Mouse (Mus musculus) gastrocnemius, adult 2 months (tissue): ENCODE data around the gene Gm42906. TPM values are rescaled to one million over a fixed set of nuclear protein-coding genes. Genes with fewer than 3 reads are reported as not detected.
A peak's percentile ranks its signal among the peaks of the same experiment; 100 is the strongest.

Experiments
- DNase-seq: peaks from one replicate; pipeline ENCODE4 v3.0.0; 2022
- H3K27ac ChIP-seq: fragments of 200-600 bp; 2 replicates; pipeline ENCODE4 v1.8.1; 2022; ENCODE audit warnings: mild to moderate bottlenecking
- H3K4me3 ChIP-seq: fragments of 200-600 bp; 2 replicates; pipeline ENCODE4 v1.8.1; 2022; ENCODE audit warnings: mild to moderate bottlenecking, moderate library complexity
- CTCF ChIP-seq: fragments of 200-600 bp; IDR thresholded peaks from 2 replicates; pipeline ENCODE4 v1.8.1; 2022; ENCODE audit warnings: antibody characterized with exemption, mild to moderate bottlenecking, moderate library complexity
- intact Hi-C: fragments of 180-260 bp; cut with DNase I; formaldehyde crosslinking; loops from one replicate; pipeline ENCODE4 v1.15.1; 2025
- total RNA-seq, 2 experiments: library from RNA; stranded (reverse); gene quantifications; 2 replicates each; pipeline ENCODE4 v1.2.3; 2021

Gm42906 gene
- total RNA-seq, 2 experiments from 2014 or later, result 1.1 to 1.3 TPM

DNA sequence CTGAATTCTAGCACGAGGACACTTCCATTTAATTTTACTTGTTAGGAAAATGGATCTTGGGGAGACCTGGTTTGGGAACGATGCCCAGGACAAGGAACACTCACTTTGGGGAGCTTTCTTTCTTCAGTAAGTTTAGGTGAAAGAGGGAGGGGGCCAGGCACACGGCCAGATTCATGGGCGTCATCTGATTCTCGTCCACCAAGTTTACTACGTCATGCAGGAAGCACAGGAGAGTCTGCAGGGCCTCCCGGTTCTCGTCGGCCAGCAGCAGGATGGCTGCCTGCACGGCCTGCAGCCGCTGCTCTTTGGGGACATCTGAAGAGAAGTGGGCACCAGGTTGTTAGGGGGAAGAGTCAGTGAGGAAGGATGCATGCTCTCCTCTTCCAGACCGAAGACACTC is 380.5 kb downstream of the Gm42906 start:
- peak; percentile 36 for DNase-seq
- intact Hi-C loops, result loop anchor here (10.0 kb wide), 1 partner anchor 287 kb away; no protein-coding TSS in a partner anchor
- peak overlapping the region; percentile 72 for H3K27ac ChIP-seq
- TF ChIP-seq CTCF, result no peak
- peak overlapping the region; percentile 30; the same call in 1 of the 2 replicates for H3K4me3 ChIP-seq

DNA sequence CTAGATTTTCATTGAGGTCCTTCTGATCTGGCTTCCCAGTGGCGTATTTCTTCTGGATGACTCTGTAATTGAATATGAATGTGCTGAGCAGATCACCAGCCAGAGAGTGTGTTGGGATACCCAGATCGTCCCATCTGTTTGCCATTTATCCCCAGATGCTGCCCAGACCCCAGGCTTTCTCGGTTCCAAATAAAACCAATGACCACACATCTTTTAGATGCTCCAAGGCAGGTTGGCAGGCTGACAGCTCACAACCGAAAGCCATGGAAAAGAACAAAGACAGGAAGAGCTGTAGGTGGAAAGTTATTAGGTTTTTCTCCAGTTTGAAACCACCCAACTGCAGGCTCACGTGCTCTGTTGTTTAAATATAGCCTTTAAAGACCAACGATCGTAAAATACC is 381.0 kb downstream of the Gm42906 start:
- DNase-seq, result peak; percentile 70
- intact Hi-C loops, result loop anchor here (10.0 kb wide), 1 partner anchor 288 kb away; no protein-coding TSS in a partner anchor
- H3K4me3 ChIP-seq, result peak overlapping the region; percentile 30
- peak overlapping the region; percentile 72 for H3K27ac ChIP-seq
- no peak for TF ChIP-seq CTCF

DNA sequence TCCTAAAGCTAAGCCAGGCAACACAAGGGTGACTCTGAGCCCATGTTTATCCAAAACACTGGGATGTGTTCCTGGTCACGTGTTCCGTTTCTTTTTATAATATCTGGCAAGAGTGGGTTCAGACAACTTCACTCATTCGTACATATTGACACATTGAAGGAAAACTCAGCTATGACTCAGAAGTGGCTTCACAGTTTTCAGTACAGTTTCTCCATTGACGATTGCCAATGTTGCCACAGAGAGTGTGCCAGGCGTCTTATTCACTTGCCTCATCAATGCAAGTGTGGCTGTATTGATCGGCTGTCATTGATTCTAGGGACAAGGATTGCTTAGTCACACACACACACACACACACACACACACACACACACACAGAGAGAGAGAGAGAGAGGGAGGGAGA is 381.8 kb downstream of the Gm42906 start:
- H3K4me3 ChIP-seq, result no peak overlapping the region
- TF ChIP-seq CTCF, result no peak
- DNase-seq, result no peak
- H3K27ac ChIP-seq, result 0 out of 2 replicates have a peak overlapping the region, but pooled peaks have one; percentile 5
- intact Hi-C loops, result loop anchor here (10.0 kb wide), 1 partner anchor 289 kb away; no protein-coding TSS in a partner anchor

DNA sequence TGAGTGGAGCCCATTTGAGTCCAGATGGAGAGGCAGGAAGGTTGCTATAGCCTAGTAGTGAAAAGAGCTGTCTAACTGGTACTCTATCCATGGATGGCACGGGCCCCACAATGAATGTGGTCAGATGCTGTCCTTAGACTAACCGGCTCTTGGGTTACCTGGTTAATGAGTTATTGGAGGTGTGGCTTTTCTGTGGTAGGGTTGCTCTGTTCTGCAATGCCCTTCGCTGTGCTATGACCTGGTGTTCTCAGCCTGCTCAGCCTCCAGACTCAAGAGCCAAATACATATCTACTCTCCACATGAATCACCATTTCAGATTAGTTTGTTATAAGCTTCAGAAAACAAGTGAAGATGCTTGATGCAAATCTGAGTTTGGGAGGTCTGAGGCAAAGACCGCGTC is 385.1 kb downstream of the Gm42906 start:
- DNase-seq, result no peak
- intact Hi-C loops, result loop anchor here (10.0 kb wide), 1 partner anchor 292 kb away; no protein-coding TSS in a partner anchor
- TF ChIP-seq CTCF, result no peak
- Histone ChIP-seq H3K4me3 (no peak overlapping the region), H3K27ac (no peak overlapping the region)

DNA sequence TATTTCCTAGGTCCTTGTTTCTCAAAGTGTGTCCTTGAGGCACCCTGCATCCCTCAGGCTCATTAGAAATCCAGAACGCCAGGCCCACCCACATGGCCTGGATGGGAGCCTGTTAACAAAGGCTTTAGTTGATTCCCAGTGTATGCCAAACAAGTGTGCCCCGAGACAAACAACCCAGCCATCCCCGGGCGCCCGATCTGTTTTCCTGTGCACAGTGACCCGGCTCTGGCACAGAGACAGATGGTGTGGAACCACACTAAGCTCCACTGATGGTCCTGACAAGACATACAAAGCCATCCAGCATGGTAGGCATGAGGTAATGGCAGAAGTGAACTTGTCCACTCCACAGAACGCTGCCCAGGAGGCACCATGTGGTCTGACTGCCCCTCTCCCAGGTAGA is 390.1 kb downstream of the Gm42906 start:
- DNase-seq, result no peak
- intact Hi-C loops, result no loop called here
- no peak overlapping the region for H3K27ac ChIP-seq
- TF ChIP-seq CTCF, result no peak
- no peak overlapping the region for H3K4me3 ChIP-seq

DNA sequence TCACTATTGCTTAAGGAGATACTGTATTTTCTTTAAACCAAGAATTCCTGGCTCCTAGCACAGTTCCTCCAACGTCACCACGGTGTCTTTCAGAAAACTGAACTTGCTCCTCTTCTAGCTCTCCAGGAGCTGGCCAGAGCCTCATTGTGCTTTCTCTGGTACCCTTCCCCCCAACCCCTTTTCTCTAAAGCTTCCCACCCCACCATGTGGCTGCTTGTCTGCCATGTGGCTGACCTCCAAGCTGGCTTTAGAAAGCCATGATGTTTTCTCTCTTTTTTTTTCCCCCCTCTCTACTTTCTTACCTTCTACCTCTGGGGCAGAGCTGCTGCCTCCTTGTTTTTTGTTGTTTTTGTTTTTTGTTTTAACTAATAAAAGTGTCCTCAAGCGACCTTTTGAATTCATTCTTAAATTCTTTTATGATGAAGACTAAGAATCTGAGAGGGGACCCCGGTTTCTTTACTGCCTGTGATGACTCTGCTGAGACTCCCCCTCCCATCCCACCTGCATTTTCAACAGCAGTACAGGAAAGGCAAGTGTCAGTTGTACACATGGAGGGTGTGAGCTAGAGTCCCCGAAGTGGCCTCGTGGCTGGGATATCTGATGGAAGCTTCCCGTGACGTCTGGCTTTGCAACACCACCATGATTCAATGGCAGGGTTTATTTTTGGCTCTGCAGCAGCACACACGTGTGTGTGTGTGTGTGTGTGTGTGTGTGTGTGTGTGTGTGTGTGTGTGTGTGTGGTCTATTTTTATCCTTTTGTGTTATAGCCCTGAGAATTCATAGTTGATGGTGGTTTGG is 393.0 kb downstream of the Gm42906 start:
- intact Hi-C loops, result no loop called here
- Histone ChIP-seq H3K4me3 (no peak overlapping the region), H3K27ac (no peak overlapping the region)
- no peak for TF ChIP-seq CTCF
- no peak for DNase-seq

DNA sequence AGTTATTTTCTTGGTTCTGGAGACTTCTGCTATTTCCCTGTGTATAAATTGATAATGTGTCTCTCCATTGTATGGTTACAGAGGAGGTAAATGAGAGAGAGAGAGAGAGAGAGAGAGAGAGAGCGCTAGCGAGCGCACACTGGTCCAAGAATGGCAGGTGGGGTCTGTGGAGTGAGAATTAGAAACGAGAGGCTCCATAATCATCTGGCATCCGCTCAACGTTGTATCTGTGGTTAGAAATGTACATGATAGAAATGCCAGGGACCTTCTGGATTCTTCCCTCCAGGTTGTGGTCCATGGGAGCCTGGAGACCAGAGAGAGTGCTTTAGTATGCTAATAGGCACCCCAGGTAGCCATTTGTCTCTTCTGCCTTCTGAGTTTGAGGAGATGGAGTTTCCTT is 399.1 kb downstream of the Gm42906 start:
- Histone ChIP-seq H3K27ac (no peak overlapping the region), H3K4me3 (no peak overlapping the region)
- intact Hi-C loops, result no loop called here
- no peak for TF ChIP-seq CTCF
- no peak for DNase-seq

DNA sequence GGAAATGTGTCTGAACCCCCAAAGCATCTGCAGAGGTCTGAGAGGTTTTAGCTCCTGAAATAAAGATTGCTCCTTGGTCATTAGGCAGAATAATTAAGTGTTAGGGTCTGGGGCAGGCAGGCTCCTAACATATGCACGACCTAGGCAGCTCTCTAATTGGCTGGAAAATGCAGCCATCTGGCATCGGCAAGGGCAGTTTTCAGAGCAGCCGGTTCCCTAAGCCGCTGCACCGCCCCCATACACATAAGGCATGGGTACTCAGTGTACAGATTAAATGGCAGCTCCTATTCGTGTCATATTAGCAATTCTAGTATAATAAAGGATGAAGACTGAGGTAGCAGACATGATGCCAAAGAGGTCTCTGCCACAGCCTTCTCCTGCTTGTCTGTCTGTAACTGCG is 400.8 kb downstream of the Gm42906 start:
- no peak overlapping the region for H3K4me3 ChIP-seq
- H3K27ac ChIP-seq, result no peak overlapping the region
- DNase-seq, result no peak
- no peak for TF ChIP-seq CTCF
- intact Hi-C loops, result no loop called here

DNA sequence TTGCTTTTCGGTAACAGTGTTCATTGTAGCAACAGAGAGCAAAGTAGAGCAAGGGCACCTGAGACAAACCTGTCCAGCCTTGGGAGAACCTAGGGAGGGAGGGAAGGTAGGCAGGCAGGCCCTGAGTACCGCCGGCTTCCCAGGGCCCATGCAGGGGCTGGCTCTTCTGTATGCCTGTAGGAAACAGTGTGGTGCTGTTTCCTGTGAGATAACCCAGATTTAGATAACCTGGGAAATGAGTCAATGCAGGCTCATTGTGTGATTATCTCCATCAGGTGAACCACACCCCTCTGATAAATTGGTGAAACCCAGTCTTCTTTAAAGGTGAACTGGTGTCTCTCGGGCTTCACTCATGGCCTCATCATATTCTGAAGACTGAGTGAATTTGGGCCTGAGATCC is 401.9 kb downstream of the Gm42906 start:
- Histone ChIP-seq H3K4me3 (no peak overlapping the region), H3K27ac (no peak overlapping the region)
- intact Hi-C loops, result no loop called here
- TF ChIP-seq CTCF, result no peak
- DNase-seq, result no peak

DNA sequence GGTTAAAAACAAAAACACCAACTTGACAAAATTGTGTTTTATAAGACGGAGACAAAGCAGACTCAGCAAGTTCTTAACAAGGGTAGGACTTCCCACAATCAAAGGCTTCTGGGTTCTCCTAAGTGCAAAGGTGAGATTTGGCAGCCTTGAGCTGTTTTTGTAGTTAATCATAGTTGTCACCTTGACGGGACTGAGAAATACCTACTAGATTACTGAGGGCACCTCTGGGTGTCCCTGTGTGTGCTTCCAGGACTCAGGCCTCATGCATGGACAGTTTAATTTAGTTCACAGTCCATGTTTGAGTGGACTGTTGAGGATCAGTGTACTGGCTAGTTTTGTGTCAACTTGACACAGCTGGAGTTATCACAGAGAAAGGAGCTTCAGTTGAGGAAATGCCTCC is 403.5 kb downstream of the Gm42906 start:
- H3K27ac ChIP-seq, result no peak overlapping the region
- intact Hi-C loops, result no loop called here
- no peak overlapping the region for H3K4me3 ChIP-seq
- no peak for TF ChIP-seq CTCF
- DNase-seq, result no peak

DNA sequence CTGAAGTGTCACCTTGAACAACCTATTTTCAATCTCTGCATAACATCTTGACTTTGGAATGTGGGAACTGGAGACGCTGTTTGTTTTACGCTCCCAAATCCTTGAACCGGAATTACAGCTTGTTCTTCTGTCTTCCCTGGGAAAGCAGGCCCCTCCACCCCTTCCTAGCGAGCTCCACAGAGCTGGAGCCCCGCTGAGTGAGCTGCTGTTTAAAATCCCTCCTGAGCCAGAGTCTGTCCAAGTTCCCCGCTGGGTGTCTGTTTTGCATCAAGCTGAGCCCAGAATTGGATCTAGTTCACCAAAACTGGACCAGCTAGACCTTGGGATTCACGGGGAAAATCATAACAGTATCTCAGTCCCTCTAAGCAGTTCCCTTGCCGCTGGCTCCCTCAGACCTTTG is 404.5 kb downstream of the Gm42906 start:
- no peak for TF ChIP-seq CTCF
- intact Hi-C loops, result no loop called here
- Histone ChIP-seq H3K27ac (peak overlapping the region; percentile 21), H3K4me3 (no peak overlapping the region)
- DNase-seq, result peak; percentile 37

DNA sequence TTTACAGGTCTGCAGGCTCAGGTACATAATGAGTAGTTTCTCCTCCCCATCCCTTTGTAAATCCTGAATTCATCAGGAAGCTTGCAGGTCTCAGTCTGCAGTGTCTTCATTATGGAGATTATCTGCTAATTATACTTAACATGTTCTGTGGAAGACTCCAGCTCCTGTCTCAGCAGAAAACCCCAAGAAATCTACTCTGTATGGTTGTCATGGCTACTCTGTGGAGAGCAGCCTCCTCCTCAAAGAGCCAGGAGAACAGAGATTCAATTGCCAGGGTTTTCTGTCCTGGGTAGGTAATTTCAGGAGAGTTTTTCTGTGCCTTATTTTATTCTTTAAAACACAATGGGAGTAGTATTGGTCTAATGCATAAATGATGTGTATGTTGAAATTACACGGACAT is 405.0 kb downstream of the Gm42906 start:
- Histone ChIP-seq H3K4me3 (no peak overlapping the region), H3K27ac (no peak overlapping the region)
- no peak for DNase-seq
- no peak for TF ChIP-seq CTCF
- intact Hi-C loops, result no loop called here

DNA sequence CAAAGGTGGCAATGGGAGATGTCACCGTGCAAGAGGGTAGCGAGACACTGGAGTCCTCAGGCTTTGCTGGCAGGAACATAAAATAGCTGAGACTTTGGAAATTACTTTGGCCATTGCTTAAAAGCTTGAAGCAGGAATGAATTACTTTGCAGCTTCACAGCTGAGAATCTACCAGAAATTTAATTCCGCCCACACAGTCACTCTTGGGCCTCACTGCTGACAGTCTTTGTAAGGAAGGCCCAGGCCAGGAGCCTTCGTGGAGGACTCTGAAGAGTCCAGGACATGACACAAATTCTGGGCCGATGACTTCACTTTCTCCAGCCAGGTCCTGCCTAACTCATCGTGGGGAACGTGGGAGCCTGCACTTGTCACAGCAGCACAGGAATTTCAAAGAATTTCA is 405.9 kb downstream of the Gm42906 start:
- H3K27ac ChIP-seq, result no peak overlapping the region; the same call in 1 of the 2 replicates
- peak; percentile 26 for DNase-seq
- intact Hi-C loops, result no loop called here
- no peak overlapping the region for H3K4me3 ChIP-seq
- no peak for TF ChIP-seq CTCF

DNA sequence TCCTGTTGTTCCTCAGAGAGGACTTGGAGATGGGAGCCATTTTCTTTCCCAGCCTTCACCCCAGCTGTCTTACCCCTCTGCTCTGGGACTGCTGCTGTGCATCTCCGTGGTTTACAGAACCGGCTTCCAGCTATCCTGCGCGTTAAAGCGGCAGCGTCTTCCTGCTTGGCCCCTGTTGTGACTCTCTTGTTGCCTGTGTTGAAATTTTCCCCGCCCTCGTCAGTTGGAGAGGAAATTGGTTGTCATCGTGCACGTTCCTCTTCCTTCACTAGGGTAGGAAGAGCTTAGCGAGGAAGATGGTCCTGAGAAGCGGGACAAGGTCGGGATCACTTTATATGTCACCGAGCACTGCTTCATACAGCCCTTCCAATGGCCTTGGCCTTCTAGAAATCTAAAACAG is 407.1 kb downstream of the Gm42906 start:
- Histone ChIP-seq H3K27ac (0 out of 2 replicates have a peak overlapping the region, but pooled peaks have one; percentile 13), H3K4me3 (peak overlapping the region; percentile 26; the same call in 1 of the 2 replicates)
- TF ChIP-seq CTCF, result no peak
- DNase-seq, result no peak
- intact Hi-C loops, result no loop called here
